Mouse (Mus musculus): Measurements from ENCODE around the gene Zfp683. TPM values are rescaled to one million over a fixed set of nuclear protein-coding genes. Genes with fewer than 3 reads are reported as not detected.

Zfp683 gene
- polyA plus RNA-seq, 1 experiment from 2014 or later = not detected

- Histone ChIP-seq H3K4me2 (ENCODE audit: low read length) (no peak overlapping the region), H3K4me3 (replicated peaks; ENCODE audit: low read depth, low read length) (no peak overlapping the region), H3K27me3 (ENCODE audit: insufficient read depth, low read length) (no peaks in the 10 kb centered on the region), H3K9ac (ENCODE audit: low read depth, low read length) (no peak overlapping the region), H3K27ac (no peak overlapping the region), H3K4me1 (replicated peaks; ENCODE audit: insufficient read depth, low read length) (no peaks in the 10 kb centered on the region), H3K9me3 (replicated peaks; ENCODE audit: low read length) (no peaks in the 10 kb centered on the region), H3K36me3 (ENCODE audit: insufficient read depth, low read length) (no peaks in the 10 kb centered on the region)
- WGBS = 73% methylated on average over 7 of the region's 7 CpGs
- DNase-seq (ENCODE audit: low spot score) = no peak
- no peak for ATAC-seq (replicated peaks; ENCODE audit: low FRiP score, low read depth)
- TF ChIP-seq CTCF (IDR thresholded peaks at IDR 0.05; ENCODE audit: low read depth) = no peak
Observed at GRCm38 (mm10) chr4:134067833-134068544, 14.4 kb downstream of the Zfp683 start.

DNA sequence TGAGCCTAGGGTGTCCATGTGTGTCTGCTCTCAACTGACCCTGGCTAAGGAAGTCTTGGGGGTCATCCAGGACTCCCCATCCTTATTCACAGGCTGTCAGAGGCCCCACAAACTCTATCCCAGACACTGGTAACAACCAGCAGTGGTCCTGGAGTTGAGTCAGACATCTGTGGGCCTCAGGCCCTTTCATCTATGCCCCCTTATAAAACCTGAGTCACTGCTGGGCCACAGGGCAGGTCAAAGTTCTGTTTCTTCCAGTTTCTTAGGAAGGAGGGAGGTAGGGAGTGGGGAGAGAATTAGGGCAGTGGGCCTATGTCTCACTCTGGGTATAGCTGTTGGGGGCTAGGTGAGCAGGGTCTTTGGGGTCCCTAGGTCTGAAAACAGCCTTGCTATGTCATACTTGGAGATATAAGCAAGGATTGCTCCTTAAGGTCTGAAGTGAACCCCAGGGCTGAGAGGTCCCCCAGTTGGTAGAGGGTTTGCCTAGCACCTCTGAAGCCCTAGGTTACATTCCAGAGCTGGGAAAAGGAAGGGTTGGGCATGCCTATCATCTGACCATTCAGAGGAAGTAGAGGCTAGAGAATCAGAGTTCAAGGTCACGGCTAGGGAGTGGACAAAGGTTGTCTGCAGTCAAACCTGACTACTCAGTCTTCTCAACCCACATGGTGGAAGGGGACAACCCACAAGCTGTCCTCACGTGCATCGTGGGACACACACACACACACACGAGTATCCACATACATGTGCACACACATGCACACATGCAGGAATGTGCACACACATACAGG lies 15.3 kb downstream of the Zfp683 start:
- TF ChIP-seq CTCF (IDR thresholded peaks at IDR 0.05; ENCODE audit: low read depth) = no peak
- H3K4me2 ChIP-seq (ENCODE audit: low read length) = no peak overlapping the region
- H3K9ac ChIP-seq (ENCODE audit: low read depth, low read length) = no peak overlapping the region
- no peaks in the 10 kb centered on the region for H3K9me3 ChIP-seq (replicated peaks; ENCODE audit: low read length)
- H3K27me3 ChIP-seq (ENCODE audit: insufficient read depth, low read length) = no peaks in the 10 kb centered on the region
- H3K36me3 ChIP-seq (ENCODE audit: insufficient read depth, low read length) = no peaks in the 10 kb centered on the region
- H3K4me3 ChIP-seq (replicated peaks; ENCODE audit: low read depth, low read length) = no peak overlapping the region
- DNase-seq (ENCODE audit: low spot score) = no peak
- no peak overlapping the region for H3K27ac ChIP-seq
- H3K4me1 ChIP-seq (replicated peaks; ENCODE audit: insufficient read depth, low read length) = no peaks in the 10 kb centered on the region
- no peak for ATAC-seq (replicated peaks; ENCODE audit: low FRiP score, low read depth)
- WGBS = 80% methylated on average over 4 of the region's 4 CpGs

GRCm38 (mm10) chr4:134078694-134079093 lies 25.1 kb downstream of the Zfp683 start:
- Histone ChIP-seq H3K4me2 (ENCODE audit: low read length) (no peak overlapping the region), H3K27ac (no peak overlapping the region), H3K9me3 (replicated peaks; ENCODE audit: low read length) (no peaks in the 10 kb centered on the region), H3K27me3 (ENCODE audit: insufficient read depth, low read length) (0 out of 2 replicates have a peak, but pooled peaks cover 3% of the 10 kb centered on the region), H3K4me1 (replicated peaks; ENCODE audit: insufficient read depth, low read length) (peaks cover 6% of the 10 kb centered on the region; the same call in 1 of the 2 replicates), H3K36me3 (ENCODE audit: insufficient read depth, low read length) (no peaks in the 10 kb centered on the region), H3K4me3 (replicated peaks; ENCODE audit: low read depth, low read length) (no peak overlapping the region), H3K9ac (ENCODE audit: low read depth, low read length) (no peak overlapping the region)
- WGBS = 16% methylated on average over 3 of the region's 3 CpGs
- ATAC-seq (replicated peaks; ENCODE audit: low FRiP score, low read depth) (peak; percentile 66), DNase-seq (ENCODE audit: low spot score) (peak; percentile 86)
- peak; percentile 84 for TF ChIP-seq CTCF (IDR thresholded peaks at IDR 0.05; ENCODE audit: low read depth)

GRCm38 (mm10) chr4:134080674-134081073 lies 27.0 kb downstream of the Zfp683 start:
- Histone ChIP-seq H3K36me3 (ENCODE audit: insufficient read depth, low read length) (no peaks in the 10 kb centered on the region), H3K27me3 (ENCODE audit: insufficient read depth, low read length) (0 out of 2 replicates have a peak, but pooled peaks cover 3% of the 10 kb centered on the region), H3K27ac (no peak overlapping the region), H3K4me2 (ENCODE audit: low read length) (no peak overlapping the region), H3K4me1 (replicated peaks; ENCODE audit: insufficient read depth, low read length) (peaks cover 6% of the 10 kb centered on the region; the same call in 1 of the 2 replicates), H3K9me3 (replicated peaks; ENCODE audit: low read length) (no peaks in the 10 kb centered on the region), H3K4me3 (replicated peaks; ENCODE audit: low read depth, low read length) (no peak overlapping the region), H3K9ac (ENCODE audit: low read depth, low read length) (no peak overlapping the region)
- WGBS = 85% methylated on average over 4 of the region's 4 CpGs
- DNase-seq (ENCODE audit: low spot score) = no peak
- ATAC-seq (replicated peaks; ENCODE audit: low FRiP score, low read depth) = no peak
- no peak for TF ChIP-seq CTCF (IDR thresholded peaks at IDR 0.05; ENCODE audit: low read depth)

DNA sequence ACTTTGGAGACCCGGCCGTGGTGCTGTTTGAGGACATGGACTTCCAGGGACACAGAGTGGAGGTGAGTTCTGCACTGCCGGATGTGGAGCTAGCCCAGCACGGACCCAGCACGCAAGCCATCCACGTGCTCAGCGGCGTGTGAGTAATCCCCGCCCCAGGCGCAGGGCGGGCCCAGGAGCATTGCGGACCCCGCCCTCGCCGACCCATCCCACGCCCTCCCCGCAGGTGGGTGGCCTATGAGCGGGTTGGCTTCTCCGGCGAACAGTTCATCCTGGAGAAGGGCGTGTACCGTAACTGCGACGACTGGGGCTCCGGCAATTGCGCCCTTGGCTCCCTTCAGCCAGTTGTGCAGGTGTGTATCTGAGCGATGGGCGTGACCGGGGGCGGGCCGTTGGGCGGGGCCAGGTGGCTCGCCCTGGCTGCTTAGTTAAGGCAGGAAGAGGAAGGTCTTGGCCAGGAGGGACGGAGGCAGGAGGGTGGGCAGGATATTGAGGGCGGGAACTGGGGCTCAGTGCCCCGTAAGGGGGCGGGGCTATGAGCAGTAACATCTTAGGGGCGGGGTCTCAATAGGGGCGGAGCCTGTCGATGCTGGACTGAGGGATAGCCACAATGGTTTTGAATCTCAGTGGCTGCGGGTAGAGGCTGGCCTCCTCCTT lies 28.2 kb downstream of the Zfp683 start:
- Histone ChIP-seq H3K4me3 (replicated peaks; ENCODE audit: low read depth, low read length) (peak overlapping the region; percentile 35), H3K9me3 (replicated peaks; ENCODE audit: low read length) (no peaks in the 10 kb centered on the region), H3K36me3 (ENCODE audit: insufficient read depth, low read length) (no peaks in the 10 kb centered on the region), H3K4me2 (ENCODE audit: low read length) (peak overlapping the region; percentile 68), H3K9ac (ENCODE audit: low read depth, low read length) (0 out of 2 replicates have a peak overlapping the region, but pooled peaks have one; percentile 42), H3K4me1 (replicated peaks; ENCODE audit: insufficient read depth, low read length) (peaks cover 6% of the 10 kb centered on the region; the same call in 1 of the 2 replicates), H3K27ac (no peak overlapping the region), H3K27me3 (ENCODE audit: insufficient read depth, low read length) (0 out of 2 replicates have a peak, but pooled peaks cover 3% of the 10 kb centered on the region)
- WGBS = under 1% methylated on average over 41 of the region's 41 CpGs
- ATAC-seq (replicated peaks; ENCODE audit: low FRiP score, low read depth) (peak; percentile 91), DNase-seq (ENCODE audit: low spot score) (peak; percentile 88)
- no peak for TF ChIP-seq CTCF (IDR thresholded peaks at IDR 0.05; ENCODE audit: low read depth)

- peak overlapping the region; percentile 68 for H3K4me2 ChIP-seq (ENCODE audit: low read length)
- H3K27ac ChIP-seq = no peak overlapping the region
- no peak for TF ChIP-seq CTCF (IDR thresholded peaks at IDR 0.05; ENCODE audit: low read depth)
- H3K9me3 ChIP-seq (replicated peaks; ENCODE audit: low read length) = no peaks in the 10 kb centered on the region
- DNase-seq (ENCODE audit: low spot score) = no peak
- 0 out of 2 replicates have a peak, but pooled peaks cover 3% of the 10 kb centered on the region for H3K27me3 ChIP-seq (ENCODE audit: insufficient read depth, low read length)
- 7% methylated on average over 7 of the region's 7 CpGs for WGBS
- no peaks in the 10 kb centered on the region for H3K36me3 ChIP-seq (ENCODE audit: insufficient read depth, low read length)
- 0 out of 2 replicates have a peak overlapping the region, but pooled peaks have one; percentile 42 for H3K9ac ChIP-seq (ENCODE audit: low read depth, low read length)
- ATAC-seq (replicated peaks; ENCODE audit: low FRiP score, low read depth) = no peak
- peaks cover 6% of the 10 kb centered on the region; the same call in 1 of the 2 replicates for H3K4me1 ChIP-seq (replicated peaks; ENCODE audit: insufficient read depth, low read length)
- peak overlapping the region; percentile 35; the same call in 1 of the 2 replicates for H3K4me3 ChIP-seq (replicated peaks; ENCODE audit: low read depth, low read length)
Observed at GRCm38 (mm10) chr4:134082460-134082859, 28.8 kb downstream of the Zfp683 start.
